Mouse (Mus musculus): ENCODE measurements around the gene Fam69b. TPM values are rescaled to one million over a fixed set of nuclear protein-coding genes. Genes with fewer than 3 reads are reported as not detected.

Fam69b gene
- polyA plus RNA-seq, 1 experiment from 2014 or later = 67.1 TPM

MicroRNAs encoded within 50 kb of the gene (microRNA counts, 519-probe panel; counts per million panel counts)
- microRNA mmu-miR-126-3p = 7,109 counts per million, percentile 93 among the panel's probes with 10 or more counts
- 3,498 counts per million, percentile 33 among the panel's probes with 10 or more counts for microRNA mmu-miR-126-5p

Small RNA genes lying within 50 kb of the gene (microRNA-seq; reads per million reads assigned to microRNA genes)
- gene Mir126a (not detected), gene Mir126b (not detected)

Other genes starting within 250 kb of the Fam69b start
- gene Snapc4, start 247.8 kb upstream of the Fam69b start, polyA plus RNA-seq (2016; fragmentation: Nextera tagmentation; extraction: Ambion mirVana) = 34.3 and 38.9 TPM in 2 replicates
- gene Entr1, start 239.1 kb upstream of the Fam69b start, polyA plus RNA-seq (2016; fragmentation: Nextera tagmentation; extraction: Ambion mirVana) = 167 and 173 TPM in 2 replicates
- 120 and 123 TPM in 2 replicates for gene Pmpca, start 239.1 kb upstream of the Fam69b start, polyA plus RNA-seq (2016; fragmentation: Nextera tagmentation; extraction: Ambion mirVana)
- 29.2 and 30.6 TPM in 2 replicates for gene Inpp5e, start 219.3 kb upstream of the Fam69b start, polyA plus RNA-seq (2016; fragmentation: Nextera tagmentation; extraction: Ambion mirVana)
- 30.0 and 33.9 TPM in 2 replicates for gene Sec16a, start 183.2 kb upstream of the Fam69b start, polyA plus RNA-seq (2016; fragmentation: Nextera tagmentation; extraction: Ambion mirVana)
- 49.5 and 61.8 TPM in 2 replicates for gene Notch1, start 111.8 kb upstream of the Fam69b start, polyA plus RNA-seq (2016; fragmentation: Nextera tagmentation; extraction: Ambion mirVana)
- 47.9 and 54.9 TPM in 2 replicates for gene Egfl7, start 48.4 kb upstream of the Fam69b start, polyA plus RNA-seq (2016; fragmentation: Nextera tagmentation; extraction: Ambion mirVana)
- not detected in 2 replicates for gene Gm20532, start 41.8 kb upstream of the Fam69b start, polyA plus RNA-seq (2016; fragmentation: Nextera tagmentation; extraction: Ambion mirVana)
- 5.4 and 6.7 TPM in 2 replicates for gene Agpat2, start 24.0 kb upstream of the Fam69b start, polyA plus RNA-seq (2016; fragmentation: Nextera tagmentation; extraction: Ambion mirVana)
- gene Lcn4, start 42.8 kb downstream of the Fam69b start, polyA plus RNA-seq (2016; fragmentation: Nextera tagmentation; extraction: Ambion mirVana) = not detected in 2 replicates
- not detected in 2 replicates for gene Abo, start 236.5 kb downstream of the Fam69b start, polyA plus RNA-seq (2016; fragmentation: Nextera tagmentation; extraction: Ambion mirVana)

All from forebrain, embryonic 12.5 days (tissue).